Mouse (Mus musculus) monocyte, adult 2 months (primary cell): ENCODE data around the gene AC140267.1.
A peak's percentile ranks its signal among the peaks of the same experiment; 100 is the strongest.

Source experiments
- DNase-seq, 2 experiments: peaks; one replicate each; pipeline ENCODE4 v3.0.0; 2022; ENCODE audit warnings: low spot score in 2 of 2, low read depth in 1 of 2

The AC140267.1 gene

DNA sequence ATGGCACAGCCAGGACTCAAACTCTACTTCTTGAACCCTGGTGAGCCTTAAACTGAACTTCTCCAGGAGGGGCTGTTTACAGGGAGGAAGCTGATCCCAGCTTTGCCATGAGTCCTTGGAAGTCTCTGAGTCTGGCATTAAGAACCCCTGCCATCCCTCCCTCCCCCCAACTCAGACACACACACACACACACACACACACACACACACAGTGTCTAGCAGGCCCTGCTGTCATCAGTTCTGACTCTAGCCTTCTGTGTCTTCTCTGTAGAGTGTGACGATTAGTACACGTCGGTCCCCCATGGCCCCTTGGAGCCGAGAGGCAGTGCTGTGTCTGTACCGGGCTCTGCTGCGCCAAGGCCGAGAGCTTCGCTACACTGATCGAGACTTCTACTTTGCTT, at the start of gene AC140267.1:
Gene AC140267.1, plus strand, starts transcription at position 301 of the 400 bp plus-strand sequence.
- no peak for DNase-seq

DNA sequence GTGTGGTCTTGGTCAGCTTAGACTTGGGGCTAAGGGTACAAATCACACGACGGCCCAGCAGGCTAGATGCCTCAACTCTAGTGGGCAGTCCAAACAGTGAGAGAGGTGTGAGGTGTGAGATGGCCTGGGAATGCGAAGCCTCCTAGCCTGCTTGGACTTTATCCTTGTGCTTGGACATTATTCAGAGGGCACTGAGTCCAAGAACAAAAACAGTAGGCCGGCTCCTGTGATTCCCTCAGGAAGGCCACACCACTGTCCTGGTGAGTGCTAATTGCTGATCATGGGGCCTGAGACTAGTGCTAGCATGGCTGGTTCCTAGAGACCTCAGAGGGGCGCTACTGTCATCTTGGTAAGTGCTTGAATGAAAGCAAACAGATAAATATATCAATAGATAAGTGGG, 46.7 kb upstream of the AC140267.1 start:
- DNase-seq: no peak

DNA sequence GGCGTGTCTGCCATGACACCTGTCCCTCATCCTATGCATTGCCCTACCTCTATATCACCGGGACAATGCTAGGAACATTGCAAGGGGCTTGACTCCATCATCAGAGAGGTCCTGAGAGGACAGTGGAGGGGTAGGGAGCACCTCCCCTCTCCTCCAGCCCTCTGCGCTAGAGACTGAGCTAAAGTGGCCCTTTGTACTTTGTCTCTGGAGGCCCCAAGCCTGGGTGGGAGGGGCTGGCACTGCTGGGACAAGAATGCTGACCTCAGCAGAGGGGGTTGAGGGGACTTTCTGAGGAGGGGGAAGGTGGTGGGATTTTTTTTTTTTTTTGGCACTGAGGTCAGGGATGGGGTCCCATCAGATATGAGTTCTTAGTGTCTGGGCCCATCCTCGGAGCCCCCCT, 45.6 kb upstream of the AC140267.1 start:
- DNase-seq: no peak

DNA sequence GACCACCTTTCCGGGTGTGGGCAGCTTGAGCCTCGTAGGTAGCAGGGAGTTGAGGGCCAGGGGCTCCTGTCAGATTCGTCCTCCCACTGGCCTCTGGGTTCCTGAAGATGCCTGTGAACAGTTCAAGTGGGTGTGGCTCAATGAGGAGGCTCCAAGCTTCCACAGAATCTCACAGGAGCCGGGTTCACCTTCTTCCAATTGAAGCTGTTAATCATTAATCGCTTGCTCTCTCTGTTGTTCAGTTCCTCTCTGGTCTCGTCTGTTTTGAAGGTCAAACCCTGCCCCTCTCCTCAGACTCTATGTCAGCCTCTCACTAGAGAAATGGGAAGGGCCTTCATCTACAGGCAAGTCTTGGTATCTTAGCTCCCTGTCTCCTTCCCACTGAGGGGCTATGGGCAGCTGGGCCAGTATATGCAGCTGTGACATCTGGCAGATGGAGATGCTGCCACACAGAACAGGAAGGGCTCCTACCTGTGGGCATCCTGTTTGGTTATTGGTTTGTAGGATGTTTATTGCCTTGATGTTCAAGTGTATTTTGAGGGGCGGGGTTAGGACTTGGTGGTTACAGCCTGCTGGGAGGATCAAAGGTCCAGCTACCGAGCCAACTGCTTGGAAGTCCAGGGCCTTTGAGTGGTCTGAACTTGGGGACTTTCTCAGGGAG, 43.9 kb upstream of the AC140267.1 start:
- DNase-seq: no peak

DNA sequence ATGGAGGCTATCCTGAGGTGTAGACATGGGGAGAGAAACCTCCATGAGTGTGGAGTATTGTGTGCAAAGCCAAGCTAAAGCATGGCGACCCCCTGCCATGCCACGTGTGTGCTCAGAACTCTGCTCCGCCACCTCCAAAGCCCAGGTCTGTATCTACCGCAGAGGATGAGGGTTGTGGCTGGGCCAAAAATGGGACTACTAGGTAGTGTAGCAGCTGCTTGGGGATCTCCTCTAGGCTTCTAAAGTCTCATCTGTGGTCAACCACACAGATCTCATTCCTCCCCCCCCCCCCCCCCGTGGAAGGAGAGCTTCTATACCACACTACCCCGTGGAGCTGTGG, 43.4 kb upstream of the AC140267.1 start:
- no peak for DNase-seq

DNA sequence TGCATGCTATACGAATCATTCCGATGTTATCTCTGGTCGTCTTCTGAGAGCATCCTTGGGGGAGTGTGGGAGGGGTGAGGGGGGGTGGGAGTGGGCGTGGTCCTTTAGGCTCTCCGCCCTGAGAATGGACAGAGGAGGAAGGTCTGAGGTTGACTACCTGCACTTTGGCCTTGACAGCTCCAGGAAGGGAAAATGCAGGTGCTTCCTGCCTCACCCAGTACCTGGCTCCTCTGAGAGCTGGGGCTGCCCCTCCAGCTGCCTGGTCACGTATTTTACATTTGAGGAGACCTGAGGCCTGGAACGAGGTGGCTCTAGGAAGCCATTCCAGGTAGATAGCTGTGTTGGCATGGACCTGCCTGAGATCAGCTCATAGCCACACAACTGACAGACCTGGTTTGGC, 42.8 kb upstream of the AC140267.1 start:
- no peak for DNase-seq

DNA sequence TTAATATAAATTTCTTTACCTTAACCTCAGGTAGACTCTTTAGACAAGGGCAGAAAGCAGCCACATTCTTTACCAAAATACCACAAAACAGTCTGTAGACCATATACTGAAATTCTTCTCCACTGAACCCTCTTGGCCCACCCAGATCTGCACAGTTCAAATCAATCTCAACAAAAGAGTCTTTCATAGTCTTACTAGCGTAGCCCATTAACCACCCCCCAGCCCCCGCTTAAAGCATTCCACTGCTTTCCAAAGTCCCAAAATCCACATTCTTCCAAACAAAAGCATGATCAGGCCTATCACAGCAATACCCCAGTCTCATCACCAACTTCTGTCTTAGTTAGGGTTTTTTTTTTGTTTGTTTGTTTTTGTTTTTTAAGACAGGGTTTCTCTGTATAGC, 36.1 kb upstream of the AC140267.1 start:
- no peak for DNase-seq

DNA sequence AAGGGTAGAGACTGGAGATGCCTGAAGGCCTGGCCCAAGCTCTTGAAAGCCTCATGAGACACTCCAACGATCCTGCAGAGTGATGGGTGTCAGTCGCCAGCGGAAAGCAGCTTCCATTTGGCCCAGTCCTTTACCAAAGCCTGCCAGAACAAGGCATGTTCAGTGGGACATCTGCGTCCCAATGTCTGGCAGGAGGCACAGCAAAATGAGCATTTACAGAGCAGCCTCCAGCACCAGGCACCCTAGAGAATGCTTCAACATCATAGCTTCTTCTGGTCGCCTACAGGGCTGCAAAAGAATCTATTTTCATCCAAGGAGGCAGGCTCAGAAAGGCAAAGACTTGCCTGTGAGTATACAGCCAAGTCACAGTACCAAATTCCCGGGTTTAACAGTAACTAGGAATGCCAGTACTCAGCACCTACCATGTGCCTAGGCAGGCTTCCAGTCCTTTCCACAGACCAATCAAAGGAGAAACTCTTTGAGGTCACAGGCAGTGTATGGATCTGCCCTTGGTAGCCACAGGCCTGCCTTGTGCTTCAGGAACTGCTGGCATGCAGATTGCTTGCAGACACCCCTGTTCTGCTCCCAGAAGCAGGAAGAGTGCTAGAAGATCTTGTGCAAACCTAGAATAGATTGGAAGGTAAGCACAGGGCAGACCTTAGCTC, 33.4 kb upstream of the AC140267.1 start:
- DNase-seq: no peak

DNA sequence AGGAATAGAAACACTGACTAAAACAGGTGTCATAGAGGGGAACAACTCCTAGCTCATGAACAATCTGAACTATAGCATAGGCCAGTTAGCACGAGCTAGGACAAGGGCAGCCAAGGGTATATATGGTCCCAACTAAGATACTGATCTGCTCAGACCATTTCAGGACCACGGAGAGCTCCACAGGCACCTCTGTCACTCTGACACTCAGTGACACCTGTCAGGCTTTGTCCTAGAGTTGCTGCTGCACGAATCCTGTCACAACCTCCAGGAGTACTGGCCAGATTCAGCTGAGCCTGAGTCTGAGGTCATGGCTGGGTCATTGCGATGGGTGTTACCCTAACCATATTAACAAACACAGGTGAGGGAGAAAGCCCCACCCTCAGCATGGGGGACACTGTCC, 32.2 kb upstream of the AC140267.1 start:
- DNase-seq: no peak

DNA sequence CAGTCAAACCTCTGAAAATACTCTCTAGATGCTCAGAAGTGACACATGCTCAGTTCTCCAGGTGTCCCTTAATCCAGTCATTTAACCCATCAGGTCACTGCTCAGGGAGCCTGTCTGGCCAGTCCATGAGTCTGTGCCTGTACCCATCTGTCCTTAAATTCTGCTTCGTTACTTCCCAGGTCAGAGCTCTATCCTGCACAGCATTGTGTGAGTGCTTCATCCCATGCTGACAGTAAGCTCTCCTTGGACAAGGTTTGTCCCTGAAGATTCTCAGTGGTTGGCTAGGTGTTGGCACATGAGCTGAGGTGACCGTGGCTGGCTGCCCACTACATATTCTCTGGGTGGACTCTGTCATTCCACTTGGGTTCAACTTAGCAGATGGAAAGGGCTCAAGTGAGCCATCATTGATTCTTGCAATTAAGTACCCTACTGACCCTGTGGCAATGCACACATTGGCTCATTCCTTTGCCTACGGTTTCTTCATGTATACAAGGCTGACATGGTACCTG, 29.5 kb upstream of the AC140267.1 start:
- no peak for DNase-seq

DNA sequence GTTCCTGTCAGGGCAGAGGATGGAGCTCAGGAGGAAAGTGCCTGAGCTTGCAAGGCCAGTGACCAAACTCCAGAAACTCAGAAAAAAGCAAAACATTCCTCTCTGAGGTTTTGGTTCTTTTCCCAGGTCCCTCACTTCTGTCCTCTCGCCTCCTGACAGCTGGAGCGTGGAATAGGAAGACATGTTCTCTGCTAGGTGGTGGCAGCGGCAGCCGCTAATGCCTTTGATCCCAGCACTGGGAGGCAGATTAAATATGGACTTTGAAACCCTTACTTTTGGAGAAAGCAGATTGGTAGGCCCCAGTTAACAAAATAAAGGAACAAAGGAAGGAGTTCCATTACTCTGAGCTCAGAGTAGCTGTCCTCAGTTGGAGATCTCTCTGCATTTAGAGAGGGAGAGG, 27.2 kb upstream of the AC140267.1 start:
- DNase-seq: no peak

DNA sequence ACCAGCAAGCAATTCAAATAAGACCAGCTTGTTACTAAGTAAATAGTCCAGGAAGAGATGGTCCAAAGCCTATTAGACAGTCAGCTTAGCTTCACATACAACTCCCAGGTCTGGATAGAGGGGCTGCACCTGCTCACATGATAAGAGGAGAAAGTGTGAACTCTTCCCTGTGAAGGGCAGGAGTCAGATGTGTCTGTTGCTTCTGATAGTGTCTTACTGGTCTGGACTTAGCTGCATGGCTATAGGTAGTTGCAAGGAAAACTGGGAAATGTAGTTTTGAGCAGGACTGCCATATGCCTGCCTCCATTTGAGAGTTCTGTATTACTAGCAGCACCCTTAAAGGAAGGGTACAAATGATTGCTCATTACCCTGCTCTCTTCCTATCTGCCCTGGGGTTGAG, 21.9 kb upstream of the AC140267.1 start:
- no peak for DNase-seq

DNA sequence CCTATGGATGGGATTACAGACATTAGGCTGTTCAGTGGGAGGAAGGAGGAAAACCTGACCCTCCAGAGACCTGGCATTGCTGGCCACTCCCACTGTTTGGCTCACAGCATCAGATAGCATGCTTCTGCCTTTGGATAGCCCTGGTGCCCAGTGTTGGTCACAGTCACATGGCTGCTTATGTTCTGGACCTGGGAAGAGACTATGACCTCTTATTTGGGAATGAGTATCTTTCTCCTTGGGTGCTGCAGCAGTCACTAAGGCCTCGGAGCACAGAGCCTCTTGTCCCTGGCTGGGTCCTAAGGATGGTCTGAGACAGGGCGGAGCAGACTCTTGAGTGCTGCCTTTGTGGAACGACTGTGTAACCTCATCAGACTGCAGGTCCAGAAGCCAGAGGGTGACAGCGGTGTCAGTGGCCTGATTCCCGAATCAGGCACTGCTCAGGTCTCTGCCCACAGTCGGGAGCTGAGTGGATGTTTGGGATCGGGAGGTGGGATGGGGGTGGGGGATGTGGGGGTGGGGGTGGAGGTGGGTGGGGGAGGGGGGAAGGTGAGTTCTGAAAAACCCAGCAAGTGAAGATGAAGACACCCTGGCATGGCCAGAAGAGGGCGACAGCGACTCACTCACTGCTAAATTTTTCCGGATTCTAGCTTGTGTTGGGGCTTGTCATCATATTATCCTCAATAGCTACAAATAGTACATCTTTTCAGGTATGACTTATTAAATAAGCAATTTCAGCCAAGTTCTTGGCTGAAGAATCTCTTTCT, 19.7 kb upstream of the AC140267.1 start:
- DNase-seq: no peak

DNA sequence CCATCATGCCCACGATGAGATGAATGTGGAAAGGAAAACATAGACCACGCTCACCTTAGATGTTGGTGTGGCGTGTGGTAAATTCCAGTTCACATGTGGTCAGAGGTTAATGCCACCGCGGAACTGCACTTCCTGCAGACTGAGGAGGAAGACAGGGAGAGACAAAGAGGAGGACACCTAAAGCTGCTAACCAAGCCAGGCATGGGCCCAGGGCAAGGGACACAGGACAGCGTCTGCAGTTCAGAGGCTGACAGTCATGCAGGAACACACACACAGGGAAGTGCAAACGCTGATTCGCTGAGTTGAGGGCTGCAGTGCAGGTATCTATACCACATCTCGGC, 19.2 kb upstream of the AC140267.1 start:
- no peak for DNase-seq

DNA sequence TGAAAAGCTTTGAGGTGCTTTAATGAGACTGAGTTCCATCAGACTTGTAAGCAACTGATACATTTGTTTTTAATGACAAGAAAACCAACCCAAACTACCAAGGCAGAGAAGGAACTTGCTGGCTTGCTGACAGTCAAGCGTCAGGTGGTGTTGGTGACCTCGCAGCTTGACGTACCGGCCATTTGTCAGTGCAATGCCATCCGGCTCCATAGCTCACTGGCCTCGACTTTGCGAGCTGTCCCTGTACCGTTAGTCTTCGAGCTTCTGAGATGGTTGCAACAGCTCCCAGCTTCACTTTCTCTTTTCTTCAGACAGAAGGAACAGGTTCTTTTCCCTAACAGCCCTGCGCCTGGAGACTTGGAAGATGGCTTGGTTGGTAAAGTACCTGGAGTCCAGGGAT, 18.2 kb upstream of the AC140267.1 start:
- DNase-seq: no peak

DNA sequence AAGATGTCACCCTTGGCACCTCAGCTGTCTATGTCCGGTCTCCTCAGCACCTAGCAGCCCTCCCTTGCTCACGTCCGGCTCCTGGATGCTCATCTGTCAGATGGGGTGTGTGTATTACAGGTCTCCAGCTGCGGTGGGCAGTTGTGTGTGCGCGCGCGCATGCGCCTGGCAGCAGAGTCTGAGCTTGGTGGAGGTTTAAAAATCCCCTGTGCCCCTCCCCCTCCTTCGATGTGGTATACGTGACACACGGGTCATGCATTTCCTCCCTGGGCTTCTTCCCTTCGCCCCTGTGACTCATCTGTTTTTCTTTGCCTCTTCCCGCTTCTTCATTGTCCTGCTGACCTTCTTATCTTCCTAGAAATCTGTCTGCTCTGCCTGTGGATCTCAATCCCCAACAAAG, 16.4 kb upstream of the AC140267.1 start:
- peak in 1 of 2 experiments; percentile 22 for DNase-seq

DNA sequence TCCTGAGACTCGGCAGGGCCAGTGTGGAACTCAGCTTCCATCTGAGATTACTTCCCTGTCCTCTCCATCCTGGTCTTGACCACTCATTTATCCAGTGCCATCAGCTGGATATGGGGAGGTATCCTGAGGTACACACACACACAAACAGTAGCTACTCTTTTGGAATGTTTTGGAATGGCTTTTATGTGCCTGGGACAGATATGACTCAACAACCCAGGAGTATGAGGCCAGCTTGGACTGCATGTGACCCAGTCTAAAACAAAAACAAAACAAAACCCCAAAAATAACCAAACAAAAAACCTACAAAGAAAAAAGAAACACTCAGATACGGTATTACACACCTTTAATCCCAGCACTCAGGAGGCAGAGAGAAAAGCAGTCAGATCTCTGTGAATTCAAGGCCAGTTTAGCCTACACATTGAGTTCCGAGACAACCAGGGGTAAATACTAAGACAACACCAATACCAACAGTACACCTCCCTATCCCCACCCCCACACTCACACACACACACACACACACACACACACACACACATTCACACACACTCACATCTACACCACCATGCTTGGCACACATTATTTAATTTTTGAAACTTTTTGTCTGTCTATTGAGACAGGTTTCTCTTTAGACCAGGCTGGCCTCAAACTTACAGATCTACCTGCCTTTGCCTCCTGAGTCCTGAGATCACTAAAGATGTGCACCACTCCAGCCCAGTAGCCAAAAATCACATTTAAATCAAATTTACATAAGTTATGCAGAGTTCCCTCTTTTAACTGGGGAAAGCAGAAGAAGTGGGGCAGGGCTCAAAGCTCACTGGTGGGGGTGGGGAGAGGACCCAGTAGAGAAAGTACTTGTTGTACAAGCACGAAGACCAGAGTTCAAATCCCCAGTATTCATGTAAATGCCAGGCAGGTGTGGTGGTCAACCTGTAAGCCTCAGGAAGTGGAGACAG, 15.7 kb upstream of the AC140267.1 start:
- DNase-seq: no peak

DNA sequence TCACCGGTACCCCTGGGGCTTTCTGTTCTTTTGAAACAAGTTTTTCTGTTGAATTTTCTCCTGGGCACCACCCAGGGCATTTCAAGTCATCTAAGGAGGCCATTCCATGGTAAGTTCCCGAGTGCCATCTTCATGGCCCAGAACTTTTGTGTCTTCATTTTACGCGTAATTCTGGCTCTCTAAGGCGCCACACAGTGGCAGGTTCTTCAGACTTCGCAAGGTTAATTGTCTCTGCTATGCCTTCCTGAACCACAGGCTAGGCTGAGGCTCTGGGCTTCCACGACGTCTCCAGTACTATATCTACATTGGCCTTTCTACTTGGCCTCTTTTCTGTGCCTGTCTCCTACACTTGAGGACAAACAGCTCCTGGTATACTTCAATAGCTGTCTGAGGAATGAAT, 14.6 kb upstream of the AC140267.1 start:
- DNase-seq: no peak

DNA sequence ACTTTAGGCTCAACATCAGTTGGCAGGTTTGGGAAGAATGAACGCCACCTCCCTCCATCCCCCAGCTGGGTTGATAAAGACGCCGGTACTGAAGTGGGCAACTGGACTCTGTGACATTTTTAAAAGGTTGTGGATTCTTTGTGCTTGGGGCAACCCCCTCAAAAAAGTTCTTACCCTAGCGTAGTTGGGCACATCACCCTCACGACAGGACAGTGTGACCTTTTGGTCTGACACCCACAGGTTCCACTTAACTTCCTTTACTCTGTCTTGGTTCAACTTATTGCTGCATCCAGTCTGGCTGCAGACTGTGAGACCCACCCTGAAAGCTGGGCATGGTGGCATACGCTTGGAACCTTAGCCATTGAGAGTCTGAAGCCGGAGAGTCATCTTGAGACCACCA, 11.9 kb upstream of the AC140267.1 start:
- no peak for DNase-seq

DNA sequence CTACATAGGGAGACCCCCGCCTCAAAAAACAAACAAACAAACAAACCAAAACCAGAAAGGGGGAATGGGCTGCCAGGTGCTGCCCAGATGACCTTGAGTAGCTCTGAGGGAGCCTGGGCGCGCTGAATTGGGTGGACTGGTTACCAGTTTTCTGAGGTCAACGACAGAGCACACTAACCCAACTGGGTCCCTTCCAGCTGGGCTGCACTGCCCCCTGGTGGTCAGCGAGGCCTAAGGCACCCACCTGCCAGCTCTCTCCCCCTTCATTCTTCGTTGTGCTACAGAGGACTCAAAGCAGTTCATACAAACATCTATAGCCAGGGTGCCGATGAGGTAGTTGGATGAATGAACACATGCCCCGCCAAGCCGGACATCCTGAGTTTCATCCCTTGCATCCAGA, 10.4 kb upstream of the AC140267.1 start:
- peak; percentile 50 to 71 for DNase-seq

DNA sequence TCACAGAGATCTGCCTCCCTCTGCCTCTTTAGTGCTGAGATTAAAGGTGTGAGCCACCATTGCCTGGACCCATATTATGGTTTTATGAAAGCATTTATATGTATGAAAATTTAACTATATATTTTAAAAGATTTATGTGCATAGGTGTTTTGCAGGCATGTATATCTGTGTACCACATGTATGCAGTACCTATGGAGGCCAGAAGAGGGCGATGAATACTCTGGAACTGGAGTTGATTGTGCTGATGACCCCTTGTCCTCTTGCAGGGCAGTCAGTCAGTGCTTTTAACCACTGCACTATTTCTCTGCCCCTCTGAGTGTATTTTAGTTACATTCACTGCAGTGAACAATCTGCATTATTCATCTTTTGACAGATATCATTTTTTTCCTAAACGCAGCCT, 9.8 kb upstream of the AC140267.1 start:
- peak in 1 of 2 experiments; percentile 37 for DNase-seq
